Mouse (Mus musculus): Measurements from ENCODE around the gene Fuca1. TPM values are rescaled to one million over a fixed set of nuclear protein-coding genes. Genes with fewer than 3 reads are reported as not detected.

Fuca1 gene
- polyA plus RNA-seq, 1 experiment from 2014 or later = 48.1 TPM

DNA sequence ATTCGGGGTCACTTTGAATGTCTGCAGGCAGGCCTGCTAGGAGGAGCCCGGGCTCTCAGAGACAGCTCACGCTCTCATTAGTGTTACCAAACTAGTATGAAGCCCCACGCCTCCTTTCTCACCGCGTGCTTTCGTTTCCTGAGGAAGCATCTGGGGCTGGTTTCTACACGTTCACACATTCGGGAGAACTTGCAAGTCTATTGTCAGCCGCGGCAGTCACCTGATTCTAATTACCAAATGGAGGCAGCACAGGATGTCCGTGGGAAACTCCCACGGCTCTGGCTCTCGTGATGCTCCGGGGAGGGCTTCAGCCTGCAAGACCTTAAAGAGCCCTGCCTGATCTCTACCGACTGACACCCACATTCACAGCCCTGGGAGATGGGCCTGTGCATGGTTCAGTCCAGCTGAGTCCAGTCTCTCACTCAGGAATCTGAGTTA is 43.9 kb upstream of the Fuca1 start:
- Histone ChIP-seq H3K27me3 (ENCODE audit: control insufficient read depth, insufficient read depth, low read length) (no peaks in the 10 kb centered on the region), H3K36me3 (ENCODE audit: control insufficient read depth, insufficient read depth, low read length) (no peaks in the 10 kb centered on the region), H3K4me3 (ENCODE audit: low read depth, low read length) (no peak overlapping the region), H3K9me3 (ENCODE audit: control insufficient read depth, low read length) (no peaks in the 10 kb centered on the region), H3K9ac (ENCODE audit: low read length) (peak overlapping the region; percentile 33; the same call in 1 of the 2 replicates), H3K27ac (ENCODE audit: low read depth, low read length) (no peak overlapping the region; the same call in 1 of the 2 replicates), H3K4me1 (ENCODE audit: control insufficient read depth, insufficient read depth, low read length) (peaks cover 37% of the 10 kb centered on the region), H3K4me2 (peak overlapping the region; percentile 37)
- ATAC-seq (ENCODE audit: low FRiP score) (no peak), DNase-seq (ENCODE audit: low spot score, missing footprints) (peak; percentile 91)
- 5% methylated on average over 16 of the region's 16 CpGs for WGBS

DNA sequence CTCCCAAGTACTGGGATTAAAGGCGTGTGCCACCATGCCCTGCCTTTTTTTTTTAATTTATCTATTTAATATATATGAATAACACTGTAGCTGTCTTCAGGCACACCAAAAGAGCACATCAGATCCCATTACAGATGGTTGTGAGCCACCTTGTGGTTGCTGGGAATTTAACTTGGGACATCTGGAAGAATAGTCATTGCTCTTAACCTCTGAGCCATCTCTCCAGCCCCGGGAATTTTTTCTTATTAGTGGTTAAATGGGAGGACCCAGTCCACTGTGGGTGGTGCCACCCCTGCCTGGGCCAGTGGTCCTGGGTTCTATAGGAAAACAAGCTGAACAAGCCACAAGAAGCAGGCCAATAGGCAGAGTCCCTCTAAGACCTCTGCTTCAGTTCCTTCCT is 42.8 kb upstream of the Fuca1 start:
- H3K9ac ChIP-seq (ENCODE audit: low read length) = no peak overlapping the region
- DNase-seq (ENCODE audit: low spot score, missing footprints) = no peak
- no peaks in the 10 kb centered on the region for H3K27me3 ChIP-seq (ENCODE audit: control insufficient read depth, insufficient read depth, low read length)
- H3K4me2 ChIP-seq = no peak overlapping the region
- no peaks in the 10 kb centered on the region for H3K9me3 ChIP-seq (ENCODE audit: control insufficient read depth, low read length)
- H3K27ac ChIP-seq (ENCODE audit: low read depth, low read length) = no peak overlapping the region
- H3K36me3 ChIP-seq (ENCODE audit: control insufficient read depth, insufficient read depth, low read length) = no peaks in the 10 kb centered on the region
- WGBS = 70% methylated on average over 2 of the region's 2 CpGs
- peaks cover 30% of the 10 kb centered on the region for H3K4me1 ChIP-seq (ENCODE audit: control insufficient read depth, insufficient read depth, low read length)
- H3K4me3 ChIP-seq (ENCODE audit: low read depth, low read length) = no peak overlapping the region
- ATAC-seq (ENCODE audit: low FRiP score) = no peak

DNA sequence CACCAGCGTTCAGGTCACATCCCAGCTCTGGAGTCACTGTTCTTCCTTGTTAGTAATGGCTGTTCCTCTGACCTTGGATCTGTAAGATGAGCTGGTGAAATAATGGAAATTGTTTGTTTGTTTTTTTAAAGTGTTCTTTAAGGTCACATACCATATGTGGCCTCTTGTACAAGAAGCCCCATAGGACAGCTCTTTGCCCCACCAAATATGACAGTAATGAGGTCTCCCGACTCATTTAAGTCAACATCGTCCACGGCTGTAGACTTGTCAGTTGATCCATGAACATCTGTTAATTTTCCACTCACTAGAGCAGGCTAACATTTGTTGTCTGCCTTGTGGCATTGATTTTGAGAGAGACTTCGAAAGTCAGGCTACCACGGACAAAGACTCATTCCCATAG is 41.5 kb upstream of the Fuca1 start:
- Histone ChIP-seq H3K27me3 (ENCODE audit: control insufficient read depth, insufficient read depth, low read length) (no peaks in the 10 kb centered on the region), H3K4me3 (ENCODE audit: low read depth, low read length) (no peak overlapping the region), H3K9me3 (ENCODE audit: control insufficient read depth, low read length) (no peaks in the 10 kb centered on the region), H3K4me1 (ENCODE audit: control insufficient read depth, insufficient read depth, low read length) (peaks cover 29% of the 10 kb centered on the region), H3K4me2 (no peak overlapping the region), H3K9ac (ENCODE audit: low read length) (no peak overlapping the region), H3K36me3 (ENCODE audit: control insufficient read depth, insufficient read depth, low read length) (no peaks in the 10 kb centered on the region), H3K27ac (ENCODE audit: low read depth, low read length) (no peak overlapping the region)
- WGBS = 84% methylated on average over 6 of the region's 6 CpGs
- ATAC-seq (ENCODE audit: low FRiP score) (no peak), DNase-seq (ENCODE audit: low spot score, missing footprints) (no peak)

DNA sequence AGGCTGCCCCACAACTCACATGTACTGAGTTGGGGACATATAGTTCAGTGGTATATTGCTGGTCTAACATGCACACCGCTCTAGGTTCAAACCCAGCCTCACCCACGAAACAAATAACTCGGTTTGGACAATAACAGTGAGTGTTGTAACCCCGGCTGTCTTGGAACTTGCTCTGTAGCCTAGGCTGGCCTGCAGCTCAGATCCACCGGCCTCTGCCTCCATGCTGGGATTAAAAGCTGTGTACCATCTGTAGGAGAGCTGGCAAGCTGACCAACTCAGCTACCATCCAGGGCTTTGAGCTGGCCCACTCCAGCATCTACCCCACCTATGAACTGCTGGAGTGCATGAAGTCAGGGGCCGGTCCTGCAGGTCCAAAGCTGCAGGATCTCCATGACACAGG is 40.5 kb upstream of the Fuca1 start:
- Histone ChIP-seq H3K36me3 (ENCODE audit: control insufficient read depth, insufficient read depth, low read length) (no peaks in the 10 kb centered on the region), H3K27ac (ENCODE audit: low read depth, low read length) (no peak overlapping the region), H3K9me3 (ENCODE audit: control insufficient read depth, low read length) (no peaks in the 10 kb centered on the region), H3K4me3 (ENCODE audit: low read depth, low read length) (no peak overlapping the region), H3K9ac (ENCODE audit: low read length) (no peak overlapping the region), H3K4me2 (no peak overlapping the region), H3K4me1 (ENCODE audit: control insufficient read depth, insufficient read depth, low read length) (peaks cover 19% of the 10 kb centered on the region), H3K27me3 (ENCODE audit: control insufficient read depth, insufficient read depth, low read length) (no peaks in the 10 kb centered on the region)
- ATAC-seq (ENCODE audit: low FRiP score) (no peak), DNase-seq (ENCODE audit: low spot score, missing footprints) (no peak)
- 86% methylated on average over 6 of the region's 6 CpGs for WGBS

DNA sequence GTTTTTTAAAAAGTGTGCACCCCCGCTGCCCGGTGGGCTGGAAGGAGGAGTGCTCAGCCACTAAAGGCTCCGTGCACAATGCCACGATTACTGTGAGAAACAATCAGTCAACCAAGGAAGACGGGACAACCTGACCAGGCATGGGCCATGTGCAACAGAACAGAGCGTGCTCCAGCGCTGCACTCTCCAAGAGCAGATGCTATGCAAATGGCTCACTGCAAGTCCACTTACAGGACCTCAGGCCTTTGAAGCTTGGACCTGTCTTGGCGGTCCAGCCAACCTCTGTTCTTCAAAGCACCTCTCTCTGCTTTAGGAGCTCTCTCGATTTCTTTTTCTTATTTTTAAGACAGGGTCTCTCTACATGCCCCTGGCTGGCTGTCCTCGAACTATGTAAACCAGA is 40.0 kb upstream of the Fuca1 start:
- Histone ChIP-seq H3K36me3 (ENCODE audit: control insufficient read depth, insufficient read depth, low read length) (no peaks in the 10 kb centered on the region), H3K27ac (ENCODE audit: low read depth, low read length) (no peak overlapping the region), H3K27me3 (ENCODE audit: control insufficient read depth, insufficient read depth, low read length) (no peaks in the 10 kb centered on the region), H3K9ac (ENCODE audit: low read length) (no peak overlapping the region), H3K4me1 (ENCODE audit: control insufficient read depth, insufficient read depth, low read length) (peaks cover 15% of the 10 kb centered on the region), H3K9me3 (ENCODE audit: control insufficient read depth, low read length) (no peaks in the 10 kb centered on the region), H3K4me3 (ENCODE audit: low read depth, low read length) (no peak overlapping the region), H3K4me2 (no peak overlapping the region)
- 86% methylated on average over 10 of the region's 10 CpGs for WGBS
- DNase-seq (ENCODE audit: low spot score, missing footprints) (no peak), ATAC-seq (ENCODE audit: low FRiP score) (no peak)

DNA sequence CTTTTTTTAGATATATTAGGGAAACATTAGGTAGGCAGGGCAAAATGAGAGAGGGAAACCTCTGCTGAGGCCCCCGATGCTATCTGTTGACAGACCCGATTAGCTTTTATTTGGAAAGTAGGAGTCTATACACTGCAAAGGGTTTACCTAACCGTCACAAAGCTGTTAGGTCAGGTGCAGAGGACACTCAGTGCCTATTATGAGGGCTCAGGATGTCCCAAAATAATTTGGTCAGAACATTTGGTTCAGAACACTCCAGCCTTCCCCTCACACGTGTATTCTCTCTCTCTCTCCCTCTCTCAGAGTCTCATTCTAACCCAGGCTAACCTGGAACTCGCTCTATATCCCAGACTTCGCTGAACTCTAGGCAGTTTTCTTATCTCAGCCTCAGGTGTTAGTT is 38.5 kb upstream of the Fuca1 start:
- Histone ChIP-seq H3K4me3 (ENCODE audit: low read depth, low read length) (no peak overlapping the region), H3K4me2 (no peak overlapping the region), H3K4me1 (ENCODE audit: control insufficient read depth, insufficient read depth, low read length) (0 out of 2 replicates have a peak, but pooled peaks cover under 1% of the 10 kb centered on the region), H3K36me3 (ENCODE audit: control insufficient read depth, insufficient read depth, low read length) (no peaks in the 10 kb centered on the region), H3K27me3 (ENCODE audit: control insufficient read depth, insufficient read depth, low read length) (no peaks in the 10 kb centered on the region), H3K9me3 (ENCODE audit: control insufficient read depth, low read length) (no peaks in the 10 kb centered on the region), H3K27ac (ENCODE audit: low read depth, low read length) (no peak overlapping the region), H3K9ac (ENCODE audit: low read length) (no peak overlapping the region)
- ATAC-seq (ENCODE audit: low FRiP score) = no peak
- no peak for DNase-seq (ENCODE audit: low spot score, missing footprints)
- WGBS = 80% methylated on average over 6 of the region's 6 CpGs

DNA sequence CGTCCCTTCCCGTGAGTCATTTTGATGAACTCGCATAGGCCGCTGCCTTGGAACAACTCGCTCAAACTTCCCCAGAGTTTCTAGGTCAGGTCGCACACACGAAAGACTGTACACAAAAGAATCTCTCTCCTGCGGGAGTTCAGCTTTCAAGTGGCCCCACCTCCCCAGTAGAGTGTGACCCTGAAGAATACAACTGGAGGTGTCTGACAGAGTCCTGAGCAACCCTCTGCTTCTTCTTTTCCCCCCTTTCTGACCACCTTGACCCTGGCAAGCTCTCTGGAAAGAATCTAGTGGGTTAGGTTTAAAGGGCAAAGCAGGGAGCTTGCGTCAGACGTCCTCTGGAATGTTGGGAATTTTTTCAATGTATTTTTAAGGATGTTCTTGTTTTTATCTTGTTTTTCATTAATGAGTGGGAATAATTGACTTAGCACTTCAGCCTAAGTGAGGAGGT is 37.1 kb upstream of the Fuca1 start:
- Histone ChIP-seq H3K4me3 (ENCODE audit: low read depth, low read length) (no peak overlapping the region), H3K36me3 (ENCODE audit: control insufficient read depth, insufficient read depth, low read length) (no peaks in the 10 kb centered on the region), H3K27me3 (ENCODE audit: control insufficient read depth, insufficient read depth, low read length) (no peaks in the 10 kb centered on the region), H3K9me3 (ENCODE audit: control insufficient read depth, low read length) (no peaks in the 10 kb centered on the region), H3K9ac (ENCODE audit: low read length) (no peak overlapping the region), H3K27ac (ENCODE audit: low read depth, low read length) (no peak overlapping the region), H3K4me1 (ENCODE audit: control insufficient read depth, insufficient read depth, low read length) (no peaks in the 10 kb centered on the region), H3K4me2 (no peak overlapping the region)
- DNase-seq (ENCODE audit: low spot score, missing footprints) = no peak
- no peak for ATAC-seq (ENCODE audit: low FRiP score)
- WGBS = 48% methylated on average over 10 of the region's 10 CpGs

DNA sequence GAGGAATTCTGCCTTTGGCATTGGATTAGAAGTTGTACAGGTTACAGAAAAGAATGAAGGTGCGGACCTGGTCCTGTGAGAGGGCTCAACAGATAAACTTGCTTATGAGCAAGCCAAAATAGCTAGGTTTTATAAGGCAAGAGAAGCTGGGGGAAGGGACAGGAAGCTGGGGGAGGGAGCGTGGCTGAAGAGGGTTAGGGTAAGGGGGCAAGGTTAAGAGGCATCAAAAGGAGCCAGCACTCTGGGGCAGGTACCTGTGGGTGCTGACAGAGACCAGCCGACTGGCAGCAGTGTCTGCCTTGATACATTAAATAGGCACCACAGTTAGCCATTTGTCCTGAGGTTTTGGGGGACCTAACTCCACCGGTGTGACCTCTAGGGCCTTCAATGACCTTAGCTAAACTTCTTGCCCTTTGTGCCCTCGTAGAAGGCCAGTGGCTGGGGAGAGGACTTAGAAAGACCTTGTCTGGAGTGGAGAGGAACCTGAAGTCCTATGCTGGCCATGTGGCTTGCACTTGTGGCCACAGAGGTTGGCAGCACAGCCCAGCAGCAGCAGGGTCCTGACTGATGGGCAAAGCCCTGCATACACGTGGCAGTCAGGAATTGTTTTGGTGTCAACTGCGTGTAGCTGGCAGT is 36.5 kb upstream of the Fuca1 start:
- H3K4me3 ChIP-seq (ENCODE audit: low read depth, low read length) = no peak overlapping the region
- H3K9me3 ChIP-seq (ENCODE audit: control insufficient read depth, low read length) = no peaks in the 10 kb centered on the region
- WGBS = 65% methylated on average over 7 of the region's 7 CpGs
- no peak overlapping the region for H3K27ac ChIP-seq (ENCODE audit: low read depth, low read length)
- ATAC-seq (ENCODE audit: low FRiP score) = no peak
- no peak overlapping the region for H3K4me2 ChIP-seq
- DNase-seq (ENCODE audit: low spot score, missing footprints) = no peak
- no peaks in the 10 kb centered on the region for H3K27me3 ChIP-seq (ENCODE audit: control insufficient read depth, insufficient read depth, low read length)
- no peaks in the 10 kb centered on the region for H3K36me3 ChIP-seq (ENCODE audit: control insufficient read depth, insufficient read depth, low read length)
- no peaks in the 10 kb centered on the region for H3K4me1 ChIP-seq (ENCODE audit: control insufficient read depth, insufficient read depth, low read length)
- H3K9ac ChIP-seq (ENCODE audit: low read length) = no peak overlapping the region

DNA sequence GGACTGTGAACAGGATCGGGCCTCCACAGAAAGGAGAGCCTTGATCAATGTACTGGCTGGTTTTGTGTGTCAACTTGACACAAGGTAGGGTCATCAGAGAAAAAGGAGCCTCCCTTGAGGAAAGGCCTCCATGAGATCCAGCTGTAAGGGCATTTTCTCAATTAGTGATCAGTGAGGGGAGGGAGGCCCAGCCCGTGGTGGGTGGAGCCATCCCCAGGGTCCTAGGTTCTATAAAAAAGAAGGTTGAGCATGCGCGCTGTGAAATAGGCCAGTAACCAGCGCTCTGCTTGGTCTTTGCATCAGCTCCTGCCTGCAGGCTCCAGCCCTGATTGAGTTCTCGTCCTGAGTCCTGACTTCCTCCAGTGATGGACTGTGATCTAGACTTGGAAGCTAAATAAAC is 36.0 kb upstream of the Fuca1 start:
- ATAC-seq (ENCODE audit: low FRiP score) (no peak), DNase-seq (ENCODE audit: low spot score, missing footprints) (no peak)
- no peaks in the 10 kb centered on the region for H3K27me3 ChIP-seq (ENCODE audit: control insufficient read depth, insufficient read depth, low read length)
- no peaks in the 10 kb centered on the region for H3K4me1 ChIP-seq (ENCODE audit: control insufficient read depth, insufficient read depth, low read length)
- H3K4me3 ChIP-seq (ENCODE audit: low read depth, low read length) = no peak overlapping the region
- H3K9ac ChIP-seq (ENCODE audit: low read length) = no peak overlapping the region
- H3K27ac ChIP-seq (ENCODE audit: low read depth, low read length) = no peak overlapping the region
- H3K4me2 ChIP-seq = no peak overlapping the region
- H3K9me3 ChIP-seq (ENCODE audit: control insufficient read depth, low read length) = no peaks in the 10 kb centered on the region
- 61% methylated on average over 6 of the region's 6 CpGs for WGBS
- no peaks in the 10 kb centered on the region for H3K36me3 ChIP-seq (ENCODE audit: control insufficient read depth, insufficient read depth, low read length)
